Mouse (Mus musculus): ENCODE data around the gene Poc5. TPM values are rescaled to one million over a fixed set of nuclear protein-coding genes. Genes with fewer than 3 reads are reported as not detected.

Poc5 gene
- polyA plus RNA-seq, 1 experiment from 2014 or later: 19.5 TPM

GRCm38 (mm10) chr13:96433648-96434190 is 45.6 kb downstream of the Poc5 start:
- H3K27me3 ChIP-seq: no peaks in the 10 kb centered on the region
- no peak overlapping the region for H3K27ac ChIP-seq (replicated peaks)
- no peak overlapping the region for H3K4me3 ChIP-seq
- no peak overlapping the region for H3K9ac ChIP-seq
- no peak for ATAC-seq (ENCODE audit: low FRiP score, low read depth)
- H3K9me3 ChIP-seq: no peaks in the 10 kb centered on the region
- no peak overlapping the region for H3K4me2 ChIP-seq
- H3K4me1 ChIP-seq (replicated peaks): no peaks in the 10 kb centered on the region
- no peaks in the 10 kb centered on the region for H3K36me3 ChIP-seq
- WGBS: 80% methylated on average over 11 of the region's 11 CpGs

DNA sequence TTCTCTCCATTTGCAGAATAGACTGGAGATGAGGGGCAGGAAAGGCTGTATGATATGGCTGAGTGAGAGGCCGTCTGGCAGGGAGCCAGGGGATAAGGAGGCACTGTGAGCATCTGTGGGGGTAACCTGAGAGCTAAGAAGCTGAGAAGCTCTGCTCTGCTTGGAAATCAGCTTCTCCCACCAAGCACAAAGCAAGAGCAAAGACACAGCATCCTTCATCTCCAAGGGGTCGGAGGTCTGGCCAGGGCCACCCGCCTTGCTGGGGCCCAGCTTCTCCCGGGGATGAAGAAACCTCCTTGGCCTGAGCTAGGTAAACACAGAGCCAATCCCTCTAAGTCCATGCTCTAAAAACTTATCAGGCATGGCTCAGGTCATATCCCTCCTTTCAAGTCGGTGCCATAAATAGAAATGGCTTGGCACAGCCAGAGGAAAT is 46.8 kb downstream of the Poc5 start:
- H3K9me3 ChIP-seq: no peaks in the 10 kb centered on the region
- 69% methylated on average over 5 of the region's 5 CpGs for WGBS
- H3K9ac ChIP-seq: no peak overlapping the region
- no peak for ATAC-seq (ENCODE audit: low FRiP score, low read depth)
- H3K36me3 ChIP-seq: no peaks in the 10 kb centered on the region
- H3K27me3 ChIP-seq: no peaks in the 10 kb centered on the region
- no peaks in the 10 kb centered on the region for H3K4me1 ChIP-seq (replicated peaks)
- no peak overlapping the region for H3K4me2 ChIP-seq
- no peak overlapping the region for H3K4me3 ChIP-seq
- no peak overlapping the region for H3K27ac ChIP-seq (replicated peaks)

- no peak for ATAC-seq (ENCODE audit: low FRiP score, low read depth)
- WGBS: 32% methylated on average over 12 of the region's 13 CpGs
- Histone ChIP-seq H3K4me1 (replicated peaks) (no peaks in the 10 kb centered on the region), H3K9ac (no peak overlapping the region), H3K27ac (replicated peaks) (no peak overlapping the region), H3K27me3 (no peaks in the 10 kb centered on the region), H3K4me2 (0 out of 2 replicates have a peak overlapping the region, but pooled peaks have one; percentile 9), H3K36me3 (no peaks in the 10 kb centered on the region), H3K9me3 (no peaks in the 10 kb centered on the region), H3K4me3 (no peak overlapping the region)
These were observed 47.7 kb downstream of the Poc5 start for GRCm38 (mm10) chr13:96435793-96436192.

DNA sequence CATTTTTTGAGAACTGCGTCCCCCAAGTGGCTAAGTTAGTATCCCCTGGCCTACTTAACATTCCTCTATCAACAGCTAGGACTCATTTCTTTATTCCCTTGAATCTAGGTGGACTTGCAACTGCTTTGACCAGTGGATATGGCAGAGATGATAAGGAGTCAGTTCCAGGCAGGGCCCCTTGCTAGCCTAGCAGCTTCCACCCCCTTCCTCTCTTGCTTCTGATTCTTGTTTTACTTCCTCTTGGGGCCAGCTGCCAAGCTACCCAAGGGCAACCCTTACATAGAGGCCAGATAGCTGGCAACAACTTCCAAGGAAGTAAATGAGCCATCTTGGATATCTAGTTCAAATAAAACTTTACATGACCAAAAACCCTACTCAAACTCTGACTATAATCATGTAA is 48.8 kb downstream of the Poc5 start:
- Histone ChIP-seq H3K4me3 (no peak overlapping the region), H3K27me3 (no peaks in the 10 kb centered on the region), H3K9ac (no peak overlapping the region), H3K27ac (replicated peaks) (no peak overlapping the region), H3K9me3 (no peaks in the 10 kb centered on the region), H3K4me2 (no peak overlapping the region), H3K36me3 (no peaks in the 10 kb centered on the region), H3K4me1 (replicated peaks) (no peaks in the 10 kb centered on the region)
- ATAC-seq (ENCODE audit: low FRiP score, low read depth): no peak
- WGBS: 95% methylated on average over 1 of the region's 1 CpGs

- ATAC-seq (ENCODE audit: low FRiP score, low read depth): no peak
- no peaks in the 10 kb centered on the region for H3K9me3 ChIP-seq
- no peak overlapping the region for H3K9ac ChIP-seq
- H3K4me3 ChIP-seq: no peak overlapping the region
- no peaks in the 10 kb centered on the region for H3K27me3 ChIP-seq
- H3K4me1 ChIP-seq (replicated peaks): no peaks in the 10 kb centered on the region
- no peak overlapping the region for H3K27ac ChIP-seq (replicated peaks)
- no peak overlapping the region for H3K4me2 ChIP-seq
- 92% methylated on average over 4 of the region's 4 CpGs for WGBS
- H3K36me3 ChIP-seq: no peaks in the 10 kb centered on the region
These were observed 52.3 kb downstream of the Poc5 start for GRCm38 (mm10) chr13:96440436-96440835.

- no peak for ATAC-seq (ENCODE audit: low FRiP score, low read depth)
- no peaks in the 10 kb centered on the region for H3K27me3 ChIP-seq
- WGBS: 89% methylated on average over 11 of the region's 11 CpGs
- no peaks in the 10 kb centered on the region for H3K4me1 ChIP-seq (replicated peaks)
- H3K9ac ChIP-seq: no peak overlapping the region
- H3K36me3 ChIP-seq: no peaks in the 10 kb centered on the region
- no peaks in the 10 kb centered on the region for H3K9me3 ChIP-seq
- no peak overlapping the region for H3K4me2 ChIP-seq
- no peak overlapping the region for H3K27ac ChIP-seq (replicated peaks)
- no peak overlapping the region for H3K4me3 ChIP-seq
These were observed 62.2 kb downstream of the Poc5 start for GRCm38 (mm10) chr13:96450205-96450856.

DNA sequence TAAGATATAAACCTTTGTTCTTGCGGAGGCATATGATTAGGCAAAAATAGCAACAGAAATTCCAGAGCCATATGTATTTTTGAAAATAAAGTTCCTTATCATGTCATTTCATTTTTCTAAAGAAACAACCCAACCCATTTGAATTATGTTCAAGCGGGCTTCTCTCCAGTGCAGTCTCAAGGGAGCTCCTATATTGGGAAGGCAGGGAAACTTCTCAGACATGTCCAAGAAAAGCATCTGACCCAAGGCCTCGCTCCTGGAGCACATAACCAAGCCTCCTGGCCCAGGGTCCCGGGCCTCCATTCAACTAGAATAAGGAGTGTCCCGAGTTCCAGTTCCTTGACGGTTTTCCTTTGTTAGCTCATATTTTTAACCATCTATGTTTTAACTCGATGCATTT is 62.8 kb downstream of the Poc5 start:
- no peaks in the 10 kb centered on the region for H3K27me3 ChIP-seq
- no peak overlapping the region for H3K9ac ChIP-seq
- 94% methylated on average over 7 of the region's 7 CpGs for WGBS

GRCm38 (mm10) chr13:96451386-96452140 is 63.5 kb downstream of the Poc5 start:
- WGBS: 91% methylated on average over 11 of the region's 11 CpGs
- Histone ChIP-seq H3K36me3 (no peaks in the 10 kb centered on the region), H3K27me3 (no peaks in the 10 kb centered on the region), H3K9ac (no peak overlapping the region), H3K4me1 (replicated peaks) (no peaks in the 10 kb centered on the region), H3K27ac (replicated peaks) (no peak overlapping the region), H3K9me3 (no peaks in the 10 kb centered on the region), H3K4me3 (no peak overlapping the region), H3K4me2 (no peak overlapping the region)
- ATAC-seq (ENCODE audit: low FRiP score, low read depth): no peak

More for the DNA sequence above, 62.8 kb downstream of the Poc5 start:
- Histone ChIP-seq H3K4me3 (no peak overlapping the region), H3K27ac (replicated peaks) (no peak overlapping the region), H3K4me1 (replicated peaks) (no peaks in the 10 kb centered on the region), H3K4me2 (no peak overlapping the region), H3K9me3 (no peaks in the 10 kb centered on the region), H3K36me3 (no peaks in the 10 kb centered on the region)
- ATAC-seq (ENCODE audit: low FRiP score, low read depth): no peak

DNA sequence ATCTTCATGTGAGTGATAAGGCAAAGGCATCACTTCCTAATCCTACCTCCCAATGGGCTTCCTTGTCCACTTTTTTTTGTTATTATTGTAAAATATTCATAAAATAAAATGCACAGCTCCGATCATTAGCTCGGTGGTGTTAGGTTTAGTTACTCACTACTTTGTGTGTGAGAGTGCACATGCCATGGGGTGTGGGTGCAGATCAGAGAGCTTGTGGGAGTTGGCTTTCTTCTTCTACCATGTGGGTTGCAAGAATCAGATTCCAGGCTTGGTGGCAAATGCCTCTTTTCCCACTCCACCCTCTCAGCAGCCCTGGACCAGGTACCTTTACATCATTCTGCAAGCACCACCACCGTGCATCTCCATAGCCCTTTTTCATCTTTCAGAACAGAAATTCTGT is 64.5 kb downstream of the Poc5 start:
- no peaks in the 10 kb centered on the region for H3K36me3 ChIP-seq
- H3K4me2 ChIP-seq: no peak overlapping the region
- H3K9ac ChIP-seq: no peak overlapping the region
- no peak for ATAC-seq (ENCODE audit: low FRiP score, low read depth)
- no peak overlapping the region for H3K27ac ChIP-seq (replicated peaks)
- H3K4me1 ChIP-seq (replicated peaks): no peaks in the 10 kb centered on the region
- H3K9me3 ChIP-seq: no peaks in the 10 kb centered on the region
- WGBS: 96% methylated on average over 3 of the region's 3 CpGs
- H3K4me3 ChIP-seq: no peak overlapping the region
- no peaks in the 10 kb centered on the region for H3K27me3 ChIP-seq

DNA sequence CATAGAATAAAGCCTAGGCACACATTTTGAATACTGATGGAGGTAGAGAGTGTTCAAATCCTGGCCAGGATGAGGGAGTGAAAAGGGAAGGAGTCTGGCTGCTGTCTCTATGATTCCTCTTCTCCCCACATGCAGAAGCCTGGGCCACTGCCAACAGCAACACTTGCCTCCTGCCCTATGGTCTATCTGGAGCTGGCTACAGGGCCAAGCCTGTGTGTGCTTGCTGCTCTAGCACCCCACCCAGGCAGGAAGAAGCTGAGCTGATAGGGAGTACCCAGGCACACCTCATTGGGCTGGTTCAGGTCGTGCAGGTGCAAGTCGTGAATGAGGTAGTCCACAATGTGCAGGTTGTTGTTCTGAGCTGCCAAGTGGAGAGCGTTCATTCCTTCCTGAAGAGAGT is 66.2 kb downstream of the Poc5 start:
- no peak for ATAC-seq (ENCODE audit: low FRiP score, low read depth)
- WGBS: 84% methylated on average over 3 of the region's 3 CpGs
- Histone ChIP-seq H3K27ac (replicated peaks) (no peak overlapping the region), H3K27me3 (no peaks in the 10 kb centered on the region), H3K36me3 (no peaks in the 10 kb centered on the region), H3K4me3 (no peak overlapping the region), H3K4me2 (no peak overlapping the region), H3K4me1 (replicated peaks) (no peaks in the 10 kb centered on the region), H3K9me3 (no peaks in the 10 kb centered on the region), H3K9ac (no peak overlapping the region)

GRCm38 (mm10) chr13:96457566-96457965 is 69.5 kb downstream of the Poc5 start:
- Histone ChIP-seq H3K4me1 (replicated peaks) (no peaks in the 10 kb centered on the region), H3K4me3 (no peak overlapping the region), H3K27me3 (no peaks in the 10 kb centered on the region), H3K9me3 (no peaks in the 10 kb centered on the region), H3K36me3 (no peaks in the 10 kb centered on the region), H3K9ac (no peak overlapping the region), H3K4me2 (no peak overlapping the region), H3K27ac (replicated peaks) (no peak overlapping the region)
- 95% methylated on average over 5 of the region's 5 CpGs for WGBS
- ATAC-seq (ENCODE audit: low FRiP score, low read depth): no peak

- 75% methylated on average over 5 of the region's 5 CpGs for WGBS
- no peak overlapping the region for H3K4me3 ChIP-seq
- no peaks in the 10 kb centered on the region for H3K9me3 ChIP-seq
- no peak overlapping the region for H3K4me2 ChIP-seq
- no peaks in the 10 kb centered on the region for H3K36me3 ChIP-seq
- no peak overlapping the region for H3K27ac ChIP-seq (replicated peaks)
- H3K9ac ChIP-seq: no peak overlapping the region
- no peaks in the 10 kb centered on the region for H3K4me1 ChIP-seq (replicated peaks)
- H3K27me3 ChIP-seq: no peaks in the 10 kb centered on the region
- ATAC-seq (ENCODE audit: low FRiP score, low read depth): no peak
These were observed 69.9 kb downstream of the Poc5 start for GRCm38 (mm10) chr13:96458018-96458417.
